Mouse (Mus musculus) urinary bladder, postnatal 36 days (tissue): ENCODE data around the gene Gbp7.
"Not testable (repeated sequence)": the region's sequence is repeated elsewhere in the genome, so short reads cannot be mapped to it uniquely, and the experiment has no call there.

Source experiments
- DNase-seq, 2 experiments: peaks; one replicate each; pipeline ENCODE4 v3.0.0; 2022; ENCODE audit warnings: low spot score in 2 of 2, mixed read lengths in 1 of 2

Gbp7 gene

DNA sequence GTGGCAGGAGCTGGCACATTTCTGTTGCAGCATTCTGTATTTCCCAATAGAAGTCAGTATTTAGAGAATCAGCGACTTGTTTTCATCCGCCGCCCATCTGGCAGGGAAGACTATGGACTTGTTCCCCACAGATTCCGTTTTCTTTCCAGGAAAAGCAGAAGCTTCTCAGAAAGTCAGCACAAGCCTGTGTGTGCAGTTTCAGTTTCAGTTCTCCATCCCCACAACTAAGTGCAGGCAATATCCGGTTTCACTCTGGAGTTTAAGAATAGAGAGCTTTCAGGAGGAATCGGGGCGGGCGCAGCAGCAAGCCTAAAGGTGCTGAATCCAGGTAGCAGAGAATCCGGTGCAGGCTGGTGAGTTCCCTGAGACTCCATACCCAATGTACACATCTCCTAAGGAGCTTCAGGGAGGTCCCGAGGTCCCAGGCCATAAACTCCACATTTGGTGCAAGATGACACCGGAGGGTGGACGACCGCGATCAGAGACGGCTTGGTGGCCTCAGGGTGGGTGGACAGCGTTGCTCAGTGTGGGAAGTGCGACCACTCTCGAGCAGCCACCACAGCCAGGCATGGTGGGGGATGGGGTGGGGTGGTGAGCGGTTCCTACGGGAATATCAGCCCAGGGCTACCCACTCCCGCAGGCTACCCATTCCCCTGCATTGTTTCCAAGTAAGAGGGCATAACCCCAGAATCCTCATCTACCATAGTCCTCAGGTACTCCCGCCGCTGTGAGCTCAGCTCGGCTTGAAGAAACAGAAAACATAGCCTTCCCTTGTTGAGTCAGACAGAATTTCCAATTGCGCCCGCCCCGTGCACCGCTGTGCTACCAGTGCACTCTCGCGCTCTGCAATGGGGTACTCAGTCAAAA lies at the start of gene Gbp7:
TSS of gene Gbp7 (plus strand) at position 256 of the 867 bp plus-strand sequence.
- DNase-seq, result peak; percentile 33 to 80

- DNase-seq, result peak; percentile 58 to 71
These were observed 39.7 kb upstream of the Gbp7 start for GRCm38 (mm10) chr3:142490465-142490864.

- DNase-seq, result peak; percentile 90 to 93
These were observed 36.5 kb upstream of the Gbp7 start, which contains the start of gene Gbp5 for GRCm38 (mm10) chr3:142493536-142494061. TSS of gene Gbp5 (plus strand) at chr3:142493978.

GRCm38 (mm10) chr3:142495146-142495655 lies 34.9 kb upstream of the Gbp7 start:
- no peak for DNase-seq

DNA sequence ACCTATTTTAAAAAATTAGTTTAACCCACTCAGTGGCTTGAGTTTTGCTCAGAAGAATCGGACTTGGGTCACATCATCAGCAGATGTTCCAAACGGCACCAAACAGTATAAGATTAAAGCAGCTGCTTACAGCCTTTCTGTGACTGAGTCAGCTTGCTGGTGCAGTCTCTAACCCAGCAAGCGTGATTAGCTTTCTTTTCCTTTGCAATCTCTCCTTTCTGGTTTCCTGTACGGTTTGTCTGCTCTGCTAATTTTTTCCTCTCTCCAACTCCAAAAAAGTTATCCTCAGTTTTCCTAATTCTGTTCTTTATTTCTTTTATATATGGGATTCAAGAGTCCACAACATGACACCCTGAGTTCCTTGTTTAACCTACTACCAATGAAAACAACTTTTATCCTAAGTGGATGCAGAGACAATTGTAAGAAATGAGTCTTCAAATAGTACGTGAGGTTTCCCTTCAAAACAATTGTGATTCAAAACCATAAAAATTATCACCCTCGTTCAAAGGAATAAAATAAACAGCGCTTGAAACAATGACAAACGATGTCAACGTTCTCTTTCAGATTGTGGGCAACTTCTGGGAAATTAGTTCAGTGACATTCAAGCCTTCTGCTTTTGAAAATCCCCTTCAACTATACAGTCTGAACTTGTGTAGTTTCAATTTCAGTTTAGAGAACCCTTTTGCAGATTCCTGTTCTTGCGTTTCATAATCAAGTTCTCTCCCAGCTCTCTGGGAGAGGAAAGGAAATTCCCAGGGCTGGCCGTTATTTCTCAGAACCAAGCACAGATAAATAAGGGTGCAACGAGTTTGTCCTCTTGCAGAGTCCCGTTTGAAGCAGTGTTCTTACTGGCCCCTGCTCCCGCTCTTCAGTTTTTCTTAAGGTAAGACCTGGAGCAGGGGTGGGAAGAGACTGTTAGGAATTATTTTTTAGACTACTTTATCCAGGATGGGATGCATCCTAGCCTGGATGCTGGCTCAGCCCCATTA lies 33.7 kb upstream of the Gbp7 start:
- no peak for DNase-seq

- no peak for DNase-seq
These were observed 32.9 kb upstream of the Gbp7 start for GRCm38 (mm10) chr3:142497123-142497841.

DNA sequence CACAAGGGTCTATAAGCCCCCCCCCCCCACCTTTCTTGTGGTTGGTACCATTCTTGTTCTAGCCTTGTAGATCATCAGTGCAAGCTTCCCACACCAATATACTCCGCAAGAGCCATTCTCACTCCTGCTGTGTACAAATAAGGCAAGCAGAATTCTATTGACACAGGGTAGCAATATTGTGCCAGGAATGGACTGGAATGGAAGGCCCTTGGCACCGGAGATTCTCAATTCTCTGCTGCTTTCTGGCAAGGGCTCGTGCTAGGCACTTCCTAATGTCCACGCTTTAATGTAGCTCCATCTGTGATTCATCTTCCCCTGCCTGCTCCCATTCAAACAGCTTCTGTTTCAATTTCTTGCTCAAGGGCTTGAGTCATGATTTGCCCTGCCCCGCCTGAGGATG lies 31.2 kb upstream of the Gbp7 start:
- DNase-seq, result no peak

GRCm38 (mm10) chr3:142528116-142528515 lies 2.0 kb upstream of the Gbp7 start:
- no peak for DNase-seq

GRCm38 (mm10) chr3:142529597-142529996 lies 545 bp upstream of the Gbp7 start:
- no peak for DNase-seq

GRCm38 (mm10) chr3:142531595-142531994 lies 1.5 kb downstream of the Gbp7 start:
- no peak for DNase-seq

- DNase-seq, result no peak
These were observed 3.0 kb downstream of the Gbp7 start for GRCm38 (mm10) chr3:142533185-142533584.

DNA sequence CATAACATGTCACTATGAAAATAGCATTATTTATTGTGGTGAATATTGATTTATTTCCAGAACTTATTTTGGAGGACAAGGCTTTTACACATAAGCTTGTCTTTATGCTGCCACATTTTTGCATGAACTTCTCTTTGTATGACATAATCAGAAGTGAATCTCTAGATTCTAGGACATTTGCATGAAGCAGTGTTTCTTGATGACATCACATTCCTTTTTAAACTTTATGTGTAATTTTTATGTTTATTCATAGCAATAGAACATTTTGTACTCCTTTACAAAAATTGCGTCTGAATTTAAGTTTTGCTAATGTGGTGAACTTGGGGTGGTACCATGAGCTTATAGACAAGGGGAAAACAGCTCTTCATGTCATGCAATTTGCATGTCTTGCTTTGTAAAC lies 5.5 kb downstream of the Gbp7 start:
- DNase-seq, result no peak

DNA sequence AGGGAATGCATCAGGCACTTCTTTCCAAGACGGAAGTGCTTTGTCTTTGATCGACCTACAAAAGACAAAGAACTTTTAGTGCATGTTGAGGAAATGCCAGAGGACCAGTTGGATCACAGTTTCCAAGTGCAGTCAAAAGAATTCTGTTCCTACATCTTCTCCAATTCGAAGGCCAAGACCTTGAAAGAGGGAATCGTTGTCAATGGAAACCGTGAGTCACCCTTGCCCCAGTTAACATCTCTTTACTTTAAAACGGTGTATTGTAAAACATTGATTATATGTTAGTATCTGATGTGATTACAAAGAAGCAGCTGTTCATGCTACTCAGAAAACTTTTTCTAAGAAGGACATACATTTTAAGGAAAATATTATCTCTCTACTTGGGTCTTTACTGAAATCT lies 11.2 kb downstream of the Gbp7 start:
- DNase-seq, result no peak

DNA sequence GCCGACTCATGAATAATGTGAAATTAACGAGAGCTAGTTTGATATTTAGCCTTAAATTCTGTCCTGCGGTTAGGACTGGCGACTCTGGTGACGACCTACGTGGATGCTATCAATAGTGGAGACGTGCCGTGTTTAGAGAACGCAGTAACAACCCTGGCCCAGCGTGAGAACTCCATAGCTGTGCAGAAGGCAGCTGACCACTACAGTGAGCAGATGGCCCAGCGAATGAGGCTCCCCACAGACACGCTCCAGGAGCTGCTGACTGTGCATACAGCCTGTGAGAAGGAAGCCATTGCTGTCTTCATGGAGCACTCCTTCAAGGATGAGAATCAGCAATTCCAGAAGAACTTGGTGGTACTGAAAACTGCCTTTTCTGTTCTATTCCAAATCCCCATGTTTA lies 12.6 kb downstream of the Gbp7 start:
- DNase-seq, result not testable (repeated sequence)

GRCm38 (mm10) chr3:142546690-142547089 lies 16.5 kb downstream of the Gbp7 start:
- no peak for DNase-seq

DNA sequence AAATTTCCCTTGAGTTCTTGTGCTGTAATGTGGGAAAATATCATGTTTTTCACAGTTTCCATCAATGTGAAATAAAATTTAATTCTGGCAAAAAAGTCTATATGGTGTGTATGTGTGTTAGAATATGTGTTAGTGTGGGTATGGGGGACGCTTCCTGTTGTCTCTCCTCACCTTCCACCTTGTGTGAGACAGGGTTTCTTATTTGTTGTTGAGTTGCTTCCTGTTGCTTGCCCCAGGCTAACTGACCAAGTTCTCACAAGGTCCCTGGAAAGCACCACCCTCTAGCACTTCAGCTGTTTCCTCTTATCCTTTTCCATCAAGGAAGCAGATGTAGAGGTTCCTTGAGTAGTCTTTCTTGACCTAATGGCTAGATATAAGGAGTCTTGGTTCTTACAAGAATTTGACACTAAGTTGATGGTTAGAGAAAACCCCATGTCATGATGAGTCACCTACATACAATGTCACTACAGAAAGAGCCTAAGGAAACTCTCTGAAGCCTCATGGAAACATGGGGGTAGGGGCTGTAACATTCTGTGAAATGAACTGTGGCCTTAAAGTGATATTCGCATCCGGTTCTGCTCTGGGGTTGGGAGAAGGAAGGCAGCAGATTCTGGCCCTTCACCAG lies 20.0 kb downstream of the Gbp7 start:
- no peak for DNase-seq

GRCm38 (mm10) chr3:142554601-142555000 lies 24.5 kb downstream of the Gbp7 start:
- DNase-seq, result no peak

GRCm38 (mm10) chr3:142555623-142556022 lies 25.5 kb downstream of the Gbp7 start:
- DNase-seq, result no peak

DNA sequence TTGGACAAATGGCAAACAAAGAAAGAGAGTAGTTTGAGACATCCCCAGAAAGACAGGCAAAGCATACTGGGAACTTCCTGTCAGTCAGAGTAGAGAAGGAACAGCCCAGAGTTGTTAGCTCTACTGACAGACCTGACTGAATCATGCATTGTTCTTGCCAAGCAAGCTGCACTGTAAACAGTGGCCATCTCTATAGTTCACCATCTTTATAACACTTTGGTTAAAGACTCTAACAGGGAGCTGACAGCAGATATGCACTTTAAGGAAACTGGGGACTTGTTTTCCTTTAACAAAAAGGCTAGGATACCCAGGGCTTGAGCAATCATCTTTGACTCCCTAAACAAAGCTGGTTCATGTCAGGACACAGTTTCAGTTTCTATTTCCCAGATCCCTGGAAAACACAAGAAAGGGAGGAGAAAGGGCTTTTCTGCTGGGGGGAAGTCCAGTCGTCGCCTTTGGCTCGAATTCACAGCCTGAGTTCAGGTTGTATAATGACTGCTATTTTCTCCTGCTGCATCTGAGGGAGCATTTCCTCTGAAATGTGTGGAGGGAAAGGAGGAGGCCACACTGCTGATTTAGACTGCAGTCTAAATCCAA lies 29.6 kb downstream of the Gbp7 start, which contains the start of gene Gbp3:
TSS of gene Gbp3 (plus strand) at position 395 of the 597 bp plus-strand sequence.
- DNase-seq, result peak in 1 of 2 experiments; percentile 25

- DNase-seq, result peak; percentile 73 to 83
These were observed 30.3 kb downstream of the Gbp7 start for GRCm38 (mm10) chr3:142560296-142560948.
